Mouse (Mus musculus) frontal cortex, postnatal 10 days (tissue): ENCODE measurements around the gene Ldhal6b.

Experiments
- DNase-seq, 2 experiments: peaks; one replicate each; pipeline ENCODE4 v3.0.0; 2022; ENCODE audit warnings: low spot score in 2 of 2, mixed read lengths in 1 of 2

Ldhal6b gene

GRCm38 (mm10) chr17:5410336-5410735 is 8.2 kb downstream of the Ldhal6b start:
- DNase-seq, result no peak

GRCm38 (mm10) chr17:5407030-5407429 is 11.5 kb downstream of the Ldhal6b start:
- DNase-seq, result no peak

GRCm38 (mm10) chr17:5406566-5406965 is 12.0 kb downstream of the Ldhal6b start:
- DNase-seq, result no peak

GRCm38 (mm10) chr17:5403885-5404284 is 14.7 kb downstream of the Ldhal6b start:
- DNase-seq, result no peak

- peak in 1 of 2 experiments; percentile 63 for DNase-seq
Measured at GRCm38 (mm10) chr17:5402624-5403023, 15.9 kb downstream of the Ldhal6b start.

- peak in 1 of 2 experiments; percentile 61 for DNase-seq
Measured at GRCm38 (mm10) chr17:5402069-5402468, 16.5 kb downstream of the Ldhal6b start.

- DNase-seq, result no peak
Measured at GRCm38 (mm10) chr17:5401288-5401687, 17.3 kb downstream of the Ldhal6b start.

- DNase-seq, result no peak
Measured at GRCm38 (mm10) chr17:5400435-5401090, 18.0 kb downstream of the Ldhal6b start.

GRCm38 (mm10) chr17:5397148-5398007 is 21.2 kb downstream of the Ldhal6b start:
- DNase-seq, result peak in 1 of 2 experiments; percentile 85

- DNase-seq, result no peak
Measured at GRCm38 (mm10) chr17:5396213-5396612, 22.4 kb downstream of the Ldhal6b start.

GRCm38 (mm10) chr17:5395454-5396205 is 22.9 kb downstream of the Ldhal6b start:
- DNase-seq, result no peak

- no peak for DNase-seq
Measured at GRCm38 (mm10) chr17:5390682-5391081, 27.9 kb downstream of the Ldhal6b start.

GRCm38 (mm10) chr17:5388351-5388750 is 30.2 kb downstream of the Ldhal6b start:
- DNase-seq, result no peak

GRCm38 (mm10) chr17:5386885-5387545 is 31.6 kb downstream of the Ldhal6b start:
- no peak for DNase-seq

GRCm38 (mm10) chr17:5385694-5386093 is 32.9 kb downstream of the Ldhal6b start:
- no peak for DNase-seq

- no peak for DNase-seq
Measured at GRCm38 (mm10) chr17:5377930-5378310, 40.6 kb downstream of the Ldhal6b start.

GRCm38 (mm10) chr17:5377151-5377929 is 41.2 kb downstream of the Ldhal6b start:
- no peak for DNase-seq

- no peak for DNase-seq
Measured at GRCm38 (mm10) chr17:5372951-5373350, 45.6 kb downstream of the Ldhal6b start.

- DNase-seq, result no peak
Measured at GRCm38 (mm10) chr17:5371521-5371920, 47.0 kb downstream of the Ldhal6b start.

- no peak for DNase-seq
Measured at GRCm38 (mm10) chr17:5371032-5371431, 47.5 kb downstream of the Ldhal6b start.
